Mouse (Mus musculus): Measurements from ENCODE around the gene Krtap19-1. TPM values are rescaled to one million over a fixed set of nuclear protein-coding genes. Genes with fewer than 3 reads are reported as not detected.

The Krtap19-1 gene
- polyA plus RNA-seq (2015; fragmentation: Nextera tagmentation; extraction: Ambion mirVana), result not detected in 2 replicates

- Histone ChIP-seq H3K4me1 (replicated peaks) (no peaks in the 10 kb centered on the region), H3K9me3 (no peaks in the 10 kb centered on the region), H3K4me2 (no peak within 1 kb of the TSS), H3K36me3 (no peaks in the 10 kb centered on the region), H3K27ac (replicated peaks) (no peak within 1 kb of the TSS), H3K27me3 (no peaks in the 10 kb centered on the region), H3K9ac (no peak within 1 kb of the TSS), H3K4me3 (no peak within 1 kb of the TSS)
- 89% methylated on average over 6 of the region's 6 CpGs for WGBS
- no peak for ATAC-seq (ENCODE audit: low read depth)
Measured at GRCm38 (mm10) chr16:88869311-88869710, at the start of gene Krtap19-1. TSS of gene Krtap19-1 (minus strand) at chr16:88869411.

- WGBS, result 92% methylated on average over 6 of the region's 6 CpGs
- Histone ChIP-seq H3K9me3 (no peaks in the 10 kb centered on the region), H3K4me3 (no peak within 1 kb of the TSS), H3K9ac (no peak within 1 kb of the TSS), H3K4me2 (no peak within 1 kb of the TSS), H3K36me3 (no peaks in the 10 kb centered on the region), H3K27me3 (no peaks in the 10 kb centered on the region), H3K27ac (replicated peaks) (no peak within 1 kb of the TSS), H3K4me1 (replicated peaks) (no peaks in the 10 kb centered on the region)
- no peak for ATAC-seq (ENCODE audit: low read depth)
Measured at GRCm38 (mm10) chr16:88896357-88896756, 27.1 kb upstream of the Krtap19-1 start, which contains the start of gene Krtap19-5. TSS of gene Krtap19-5 (minus strand) at chr16:88896457.

GRCm38 (mm10) chr16:88886870-88887269 lies 17.7 kb upstream of the Krtap19-1 start:
- WGBS, result 91% methylated on average over 6 of the region's 6 CpGs
- no peak overlapping the region for H3K27ac ChIP-seq (replicated peaks)
- no peak for ATAC-seq (ENCODE audit: low read depth)
- H3K4me1 ChIP-seq (replicated peaks), result no peaks in the 10 kb centered on the region
- no peaks in the 10 kb centered on the region for H3K36me3 ChIP-seq
- no peak overlapping the region for H3K4me3 ChIP-seq
- no peak overlapping the region for H3K9ac ChIP-seq
- H3K27me3 ChIP-seq, result no peaks in the 10 kb centered on the region
- H3K9me3 ChIP-seq, result no peaks in the 10 kb centered on the region
- H3K4me2 ChIP-seq, result no peak overlapping the region

- H3K9me3 ChIP-seq, result no peaks in the 10 kb centered on the region
- no peak within 1 kb of the TSS for H3K4me3 ChIP-seq
- H3K27ac ChIP-seq (replicated peaks), result no peak within 1 kb of the TSS
- WGBS, result 92% methylated on average over 5 of the region's 5 CpGs
- H3K4me1 ChIP-seq (replicated peaks), result no peaks in the 10 kb centered on the region
- no peak for ATAC-seq (ENCODE audit: low read depth)
- no peak within 1 kb of the TSS for H3K4me2 ChIP-seq
- H3K9ac ChIP-seq, result no peak within 1 kb of the TSS
- no peaks in the 10 kb centered on the region for H3K36me3 ChIP-seq
- H3K27me3 ChIP-seq, result no peaks in the 10 kb centered on the region
Measured at GRCm38 (mm10) chr16:88884989-88885388, 15.8 kb upstream of the Krtap19-1 start, which contains the start of gene Krtap19-4. TSS of gene Krtap19-4 (minus strand) at chr16:88885089.

- H3K9ac ChIP-seq, result no peak within 1 kb of the TSS
- no peak for ATAC-seq (ENCODE audit: low read depth)
- H3K27me3 ChIP-seq, result no peaks in the 10 kb centered on the region
- H3K4me1 ChIP-seq (replicated peaks), result no peaks in the 10 kb centered on the region
- H3K4me3 ChIP-seq, result no peak within 1 kb of the TSS
- no peak within 1 kb of the TSS for H3K27ac ChIP-seq (replicated peaks)
- no peak within 1 kb of the TSS for H3K4me2 ChIP-seq
- WGBS, result 88% methylated on average over 2 of the region's 2 CpGs
- no peaks in the 10 kb centered on the region for H3K9me3 ChIP-seq
- H3K36me3 ChIP-seq, result no peaks in the 10 kb centered on the region
Measured at GRCm38 (mm10) chr16:88877938-88878337, 8.7 kb upstream of the Krtap19-1 start, which contains the start of gene Krtap19-3. TSS of gene Krtap19-3 (minus strand) at chr16:88878038.

- WGBS, result 95% methylated on average over 3 of the region's 3 CpGs
- H3K9me3 ChIP-seq, result no peaks in the 10 kb centered on the region
Measured at GRCm38 (mm10) chr16:88874169-88874568, 5.0 kb upstream of the Krtap19-1 start, which contains the start of gene Krtap19-2. TSS of gene Krtap19-2 (minus strand) at chr16:88874269.

GRCm38 (mm10) chr16:88864887-88865407 lies 4.3 kb downstream of the Krtap19-1 start:
- no peaks in the 10 kb centered on the region for H3K36me3 ChIP-seq
- no peaks in the 10 kb centered on the region for H3K27me3 ChIP-seq
- WGBS, result 66% methylated on average over 4 of the region's 4 CpGs
- no peaks in the 10 kb centered on the region for H3K9me3 ChIP-seq
- no peak overlapping the region for H3K4me2 ChIP-seq
- no peak overlapping the region for H3K4me3 ChIP-seq
- H3K9ac ChIP-seq, result no peak overlapping the region
- ATAC-seq (ENCODE audit: low read depth), result 0 out of 2 replicates have a peak, but pooled peaks have one; percentile 19
- no peaks in the 10 kb centered on the region for H3K4me1 ChIP-seq (replicated peaks)
- no peak overlapping the region for H3K27ac ChIP-seq (replicated peaks)

More at GRCm38 (mm10) chr16:88874169-88874568, 5.0 kb upstream of the Krtap19-1 start, which contains the start of gene Krtap19-2:
- Histone ChIP-seq H3K27me3 (no peaks in the 10 kb centered on the region), H3K4me1 (replicated peaks) (no peaks in the 10 kb centered on the region), H3K9ac (no peak within 1 kb of the TSS), H3K4me3 (no peak within 1 kb of the TSS), H3K4me2 (no peak within 1 kb of the TSS), H3K27ac (replicated peaks) (no peak within 1 kb of the TSS), H3K36me3 (no peaks in the 10 kb centered on the region)
- ATAC-seq (ENCODE audit: low read depth), result no peak

- no peak overlapping the region for H3K4me2 ChIP-seq
- no peak overlapping the region for H3K4me3 ChIP-seq
- H3K9me3 ChIP-seq, result no peaks in the 10 kb centered on the region
- no peaks in the 10 kb centered on the region for H3K36me3 ChIP-seq
- H3K9ac ChIP-seq, result no peak overlapping the region
- H3K4me1 ChIP-seq (replicated peaks), result no peaks in the 10 kb centered on the region
- WGBS, result 11% methylated on average over 5 of the region's 5 CpGs
- no peaks in the 10 kb centered on the region for H3K27me3 ChIP-seq
- no peak for ATAC-seq (ENCODE audit: low read depth)
- no peak overlapping the region for H3K27ac ChIP-seq (replicated peaks)
Measured at GRCm38 (mm10) chr16:88851450-88851849, 17.8 kb downstream of the Krtap19-1 start.

- Histone ChIP-seq H3K27ac (replicated peaks) (no peak overlapping the region), H3K4me1 (replicated peaks) (no peaks in the 10 kb centered on the region), H3K9me3 (no peaks in the 10 kb centered on the region), H3K4me3 (no peak overlapping the region), H3K4me2 (no peak overlapping the region), H3K27me3 (no peaks in the 10 kb centered on the region), H3K36me3 (no peaks in the 10 kb centered on the region), H3K9ac (no peak overlapping the region)
- 88% methylated on average over 4 of the region's 4 CpGs for WGBS
- ATAC-seq (ENCODE audit: low read depth), result no peak
Measured at GRCm38 (mm10) chr16:88848558-88848957, 20.7 kb downstream of the Krtap19-1 start.

- WGBS, result 100% methylated on average over 1 of the region's 1 CpGs
Measured at GRCm38 (mm10) chr16:88847363-88847762, 21.8 kb downstream of the Krtap19-1 start.

GRCm38 (mm10) chr16:88826978-88827377 lies 42.2 kb downstream of the Krtap19-1 start:
- Histone ChIP-seq H3K27ac (replicated peaks) (no peak overlapping the region), H3K4me2 (no peak overlapping the region), H3K9me3 (no peaks in the 10 kb centered on the region), H3K36me3 (no peaks in the 10 kb centered on the region), H3K27me3 (no peaks in the 10 kb centered on the region), H3K4me1 (replicated peaks) (peaks cover 10% of the 10 kb centered on the region; the same call in 1 of the 2 replicates), H3K4me3 (no peak overlapping the region), H3K9ac (no peak overlapping the region)
- 21% methylated on average over 3 of the region's 3 CpGs for WGBS
- ATAC-seq (ENCODE audit: low read depth), result no peak

More at GRCm38 (mm10) chr16:88847363-88847762, 21.8 kb downstream of the Krtap19-1 start:
- ATAC-seq (ENCODE audit: low read depth), result no peak
- no peaks in the 10 kb centered on the region for H3K36me3 ChIP-seq
- H3K4me1 ChIP-seq (replicated peaks), result no peaks in the 10 kb centered on the region
- H3K27ac ChIP-seq (replicated peaks), result no peak overlapping the region
- H3K4me2 ChIP-seq, result no peak overlapping the region
- no peaks in the 10 kb centered on the region for H3K27me3 ChIP-seq
- no peak overlapping the region for H3K9ac ChIP-seq
- H3K9me3 ChIP-seq, result no peaks in the 10 kb centered on the region
- no peak overlapping the region for H3K4me3 ChIP-seq

- Histone ChIP-seq H3K9me3 (no peaks in the 10 kb centered on the region), H3K4me1 (replicated peaks) (peaks cover 10% of the 10 kb centered on the region; the same call in 1 of the 2 replicates), H3K27me3 (no peaks in the 10 kb centered on the region), H3K4me2 (no peak within 1 kb of the TSS), H3K4me3 (no peak within 1 kb of the TSS), H3K9ac (no peak within 1 kb of the TSS), H3K27ac (replicated peaks) (no peak within 1 kb of the TSS), H3K36me3 (no peaks in the 10 kb centered on the region)
- 61% methylated on average over 9 of the region's 9 CpGs for WGBS
- no peak for ATAC-seq (ENCODE audit: low read depth)
Measured at GRCm38 (mm10) chr16:88826095-88826652, 43.0 kb downstream of the Krtap19-1 start, which contains the start of gene Krtap14. TSS of gene Krtap14 (minus strand) at chr16:88826145.
